Mouse (Mus musculus) forebrain, embryonic 15.5 days (tissue): ENCODE data around the gene Tpo. TPM values are rescaled to one million over a fixed set of nuclear protein-coding genes. Genes with fewer than 3 reads are reported as not detected.

Experiments used
- ATAC-seq: fragments of 200-750 bp; cut with Nextera tagmentation; replicated peaks from 2 replicates; pipeline ENCODE4 v1.8.0; 2017; ENCODE audit warnings: mild to moderate bottlenecking, moderate TSS enrichment, moderate library complexity
- H3K27ac ChIP-seq: fragments of 300-500 bp; sonication (generic); replicated peaks from 2 replicates; pipeline ENCODE4 v1.5.1; 2015; ENCODE audit warnings: mild to moderate bottlenecking, inconsistent platforms
- H3K27me3 ChIP-seq: fragments of 300-500 bp; sonication (generic); 2 replicates; pipeline ENCODE4 v1.6.1; 2015; ENCODE audit warnings: inconsistent platforms
- H3K36me3 ChIP-seq: fragments of 300-500 bp; sonication (generic); 2 replicates; pipeline ENCODE4 v1.6.1; 2015; ENCODE audit warnings: mild to moderate bottlenecking, inconsistent platforms
- H3K4me1 ChIP-seq: fragments of 300-500 bp; sonication (generic); 2 replicates; pipeline ENCODE4 v1.6.1; 2015; ENCODE audit warnings: inconsistent platforms
- H3K4me2 ChIP-seq: fragments of 300-500 bp; sonication (generic); replicated peaks from 2 replicates; pipeline ENCODE4 v1.6.1; 2015; ENCODE audit warnings: mild to moderate bottlenecking, inconsistent platforms
- H3K4me3 ChIP-seq: fragments of 300-500 bp; sonication (generic); 2 replicates; pipeline ENCODE4 v1.5.1; 2015; ENCODE audit warnings: mild to moderate bottlenecking, inconsistent platforms
- H3K9ac ChIP-seq: fragments of 300-500 bp; sonication (generic); replicated peaks from 2 replicates; pipeline ENCODE4 v1.6.1; 2015; ENCODE audit warnings: mild to moderate bottlenecking, inconsistent platforms
- H3K9me3 ChIP-seq: fragments of 300-500 bp; sonication (generic); 2 replicates; pipeline ENCODE4 v1.6.1; 2016; ENCODE audit warnings: inconsistent platforms
- WGBS: fragments of 180-500 bp; shearing (Covaris S2); methylation state at CpG from one replicate; pipeline ENCODE4 v1.1.7; 2015; ENCODE audit warnings: mixed read lengths; 5-methylcytosine and 5-hydroxymethylcytosine counted together
- polyA plus RNA-seq: library from polyadenylated mRNA; unstranded; fragments of >200 nt; fragmentation: Nextera tagmentation; extraction: Ambion mirVana; gene quantifications from 2 replicates; pipeline ENCODE4 v1.2.1, GENCODE M21; 2015

Gene Tpo
- 0.09 and 0.14 TPM in 2 replicates for polyA plus RNA-seq

- no peak within 1 kb of the TSS for H3K4me3 ChIP-seq
- H3K4me1 ChIP-seq, result peaks cover 10% of the 10 kb centered on the region
- no peak for ATAC-seq
- H3K27me3 ChIP-seq, result no peaks in the 10 kb centered on the region
- H3K4me2 ChIP-seq, result no peak within 1 kb of the TSS
- H3K9me3 ChIP-seq, result no peaks in the 10 kb centered on the region
- no peaks in the 10 kb centered on the region for H3K36me3 ChIP-seq
- H3K27ac ChIP-seq, result no peak within 1 kb of the TSS
- WGBS, result 90% methylated on average over 4 of the region's 4 CpGs
- H3K9ac ChIP-seq, result no peak within 1 kb of the TSS
Measured at GRCm38 (mm10) chr12:30132524-30132923, at the start of gene Tpo. Gene Tpo (minus strand): TSS chr12:30132624.

- Histone ChIP-seq H3K4me1 (no peaks in the 10 kb centered on the region), H3K9ac (no peak overlapping the region), H3K36me3 (no peaks in the 10 kb centered on the region), H3K27ac (no peak overlapping the region), H3K4me2 (no peak overlapping the region), H3K27me3 (no peaks in the 10 kb centered on the region), H3K9me3 (no peaks in the 10 kb centered on the region), H3K4me3 (no peak overlapping the region)
- WGBS, result 79% methylated on average over 3 of the region's 3 CpGs
- no peak for ATAC-seq
Measured at GRCm38 (mm10) chr12:30181721-30182120, 49.3 kb upstream of the Tpo start.

DNA sequence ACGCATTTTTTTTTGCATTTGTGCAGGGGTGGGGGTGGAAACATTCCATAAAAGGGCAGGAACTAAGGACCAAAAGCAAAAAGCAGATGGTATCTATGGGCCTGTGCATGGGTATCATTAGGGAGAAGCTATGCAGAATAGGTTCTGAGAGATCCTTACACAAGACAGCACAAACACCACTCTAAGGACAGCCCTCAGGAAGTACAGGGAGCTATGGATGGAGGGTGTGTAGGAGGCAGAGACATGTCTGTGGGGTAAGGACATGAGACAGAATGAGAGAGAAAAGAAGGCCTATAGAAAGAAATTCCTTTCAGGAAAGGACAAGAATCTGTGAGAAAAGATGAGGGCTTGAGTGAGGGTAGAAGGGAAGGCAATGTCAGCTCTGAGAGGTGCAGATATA, 47.2 kb upstream of the Tpo start:
- no peak for ATAC-seq
- Histone ChIP-seq H3K9me3 (no peaks in the 10 kb centered on the region), H3K27me3 (no peaks in the 10 kb centered on the region), H3K36me3 (no peaks in the 10 kb centered on the region), H3K4me2 (no peak overlapping the region), H3K27ac (no peak overlapping the region), H3K4me3 (no peak overlapping the region), H3K4me1 (no peaks in the 10 kb centered on the region), H3K9ac (no peak overlapping the region)
- WGBS, result 90% methylated on average over 1 of the region's 1 CpGs

DNA sequence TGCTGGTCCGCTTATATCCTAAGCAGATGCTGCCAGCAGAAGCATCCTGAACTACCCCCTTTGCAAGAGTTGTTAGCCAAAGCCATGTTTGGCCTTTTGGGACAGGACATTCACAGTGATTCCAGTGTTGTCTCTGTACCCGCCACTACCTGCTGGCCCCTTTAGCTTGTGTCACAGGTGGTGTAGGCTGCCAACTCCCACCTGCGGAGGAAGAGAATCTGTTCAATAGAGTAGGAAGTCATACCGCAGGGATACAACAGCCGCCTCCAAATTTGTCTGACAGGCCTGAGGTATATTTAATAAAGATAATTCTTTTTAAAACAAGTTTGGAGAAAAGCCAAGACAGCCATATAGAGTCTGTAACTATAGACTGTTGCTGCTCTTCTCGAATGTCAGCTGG, 45.5 kb upstream of the Tpo start:
- Histone ChIP-seq H3K4me1 (no peaks in the 10 kb centered on the region), H3K27me3 (no peaks in the 10 kb centered on the region), H3K27ac (no peak overlapping the region), H3K9ac (no peak overlapping the region), H3K4me2 (no peak overlapping the region), H3K36me3 (no peaks in the 10 kb centered on the region), H3K9me3 (no peaks in the 10 kb centered on the region), H3K4me3 (no peak overlapping the region)
- 91% methylated on average over 6 of the region's 6 CpGs for WGBS
- no peak for ATAC-seq

GRCm38 (mm10) chr12:30177529-30177928, 45.1 kb upstream of the Tpo start:
- WGBS, result 81% methylated on average over 2 of the region's 2 CpGs
- Histone ChIP-seq H3K9me3 (no peaks in the 10 kb centered on the region), H3K4me3 (no peak overlapping the region), H3K27me3 (no peaks in the 10 kb centered on the region), H3K4me1 (no peaks in the 10 kb centered on the region), H3K4me2 (no peak overlapping the region), H3K36me3 (no peaks in the 10 kb centered on the region), H3K9ac (no peak overlapping the region), H3K27ac (no peak overlapping the region)
- ATAC-seq, result no peak

DNA sequence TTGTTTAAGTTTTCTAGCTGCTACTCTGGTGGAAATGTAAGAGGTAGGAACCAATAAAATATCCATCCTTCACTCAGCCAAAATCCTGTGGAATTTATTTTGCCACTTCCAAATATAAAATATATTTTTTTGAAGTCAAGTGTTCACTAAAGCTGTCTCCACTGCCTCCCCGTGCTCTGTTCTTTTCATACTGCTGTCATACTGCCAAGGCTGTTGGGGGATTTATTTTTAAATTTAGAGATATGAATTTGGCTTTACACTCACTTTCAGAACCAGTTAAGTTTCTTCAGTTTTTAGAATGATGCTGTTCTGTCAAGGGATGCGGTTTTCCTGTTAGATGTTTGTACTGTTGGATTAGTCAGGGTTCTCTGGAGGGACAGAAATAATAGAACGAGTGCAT, 36.1 kb upstream of the Tpo start:
- H3K27me3 ChIP-seq, result no peaks in the 10 kb centered on the region
- H3K4me1 ChIP-seq, result no peaks in the 10 kb centered on the region
- no peaks in the 10 kb centered on the region for H3K9me3 ChIP-seq
- 77% methylated on average over 3 of the region's 3 CpGs for WGBS
- H3K9ac ChIP-seq, result no peak overlapping the region
- H3K27ac ChIP-seq, result no peak overlapping the region
- H3K4me2 ChIP-seq, result no peak overlapping the region
- no peaks in the 10 kb centered on the region for H3K36me3 ChIP-seq
- no peak for ATAC-seq
- H3K4me3 ChIP-seq, result no peak overlapping the region

- no peak overlapping the region for H3K9ac ChIP-seq
- no peak overlapping the region for H3K4me3 ChIP-seq
- 86% methylated on average over 5 of the region's 5 CpGs for WGBS
- H3K27ac ChIP-seq, result no peak overlapping the region
- H3K9me3 ChIP-seq, result no peaks in the 10 kb centered on the region
- H3K4me2 ChIP-seq, result no peak overlapping the region
- no peaks in the 10 kb centered on the region for H3K4me1 ChIP-seq
- H3K36me3 ChIP-seq, result no peaks in the 10 kb centered on the region
- no peak for ATAC-seq
- H3K27me3 ChIP-seq, result no peaks in the 10 kb centered on the region
Measured at GRCm38 (mm10) chr12:30164538-30164937, 32.1 kb upstream of the Tpo start.

DNA sequence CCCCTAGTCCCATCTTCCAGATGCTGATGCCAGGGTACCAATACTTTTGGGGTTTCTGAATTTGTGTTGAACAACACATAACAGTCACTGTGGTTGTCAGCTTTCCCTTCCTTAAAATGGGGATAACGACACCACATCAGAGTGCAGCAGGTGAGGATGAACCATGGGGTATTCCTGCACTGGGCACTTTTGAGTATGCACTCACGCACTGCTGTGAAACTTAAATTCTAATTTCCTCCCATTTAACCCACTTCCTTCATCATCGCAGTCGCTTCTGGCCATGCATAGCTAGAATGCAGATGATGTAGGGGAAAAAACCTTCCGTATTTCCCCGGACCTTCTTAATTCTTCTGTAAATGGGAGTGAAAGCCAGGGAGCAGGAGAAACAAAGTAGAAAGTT, 31.6 kb upstream of the Tpo start:
- H3K36me3 ChIP-seq, result no peaks in the 10 kb centered on the region
- no peak for ATAC-seq
- no peak overlapping the region for H3K27ac ChIP-seq
- H3K27me3 ChIP-seq, result no peaks in the 10 kb centered on the region
- H3K4me1 ChIP-seq, result no peaks in the 10 kb centered on the region
- no peak overlapping the region for H3K9ac ChIP-seq
- H3K4me3 ChIP-seq, result no peak overlapping the region
- H3K4me2 ChIP-seq, result no peak overlapping the region
- 95% methylated on average over 6 of the region's 6 CpGs for WGBS
- no peaks in the 10 kb centered on the region for H3K9me3 ChIP-seq

GRCm38 (mm10) chr12:30161731-30162406, 29.4 kb upstream of the Tpo start:
- H3K27me3 ChIP-seq, result no peaks in the 10 kb centered on the region
- H3K4me1 ChIP-seq, result no peaks in the 10 kb centered on the region
- H3K9me3 ChIP-seq, result no peaks in the 10 kb centered on the region
- 83% methylated on average over 5 of the region's 5 CpGs for WGBS
- H3K4me3 ChIP-seq, result no peak overlapping the region
- no peak overlapping the region for H3K4me2 ChIP-seq
- no peak overlapping the region for H3K27ac ChIP-seq
- no peak overlapping the region for H3K9ac ChIP-seq
- no peaks in the 10 kb centered on the region for H3K36me3 ChIP-seq
- ATAC-seq, result no peak

DNA sequence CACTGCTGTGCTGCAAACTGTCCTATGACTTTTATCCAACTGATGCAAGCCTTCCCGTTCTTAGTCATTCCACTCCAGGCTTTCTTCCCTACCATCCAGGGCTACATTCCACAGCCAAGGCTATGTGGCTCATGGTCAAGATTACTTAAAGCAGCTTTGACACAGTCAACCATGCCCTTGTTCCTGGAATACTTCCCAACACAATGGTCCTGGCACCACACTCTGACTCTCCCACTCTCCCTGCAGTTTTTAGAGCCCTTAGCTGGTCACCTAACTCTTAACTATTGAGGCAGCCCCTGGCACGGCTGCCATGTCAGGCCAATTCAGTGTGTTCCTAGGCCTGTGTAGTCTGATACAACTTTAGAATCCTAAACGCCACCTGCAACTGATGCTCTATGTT, 28.1 kb upstream of the Tpo start:
- 86% methylated on average over 3 of the region's 3 CpGs for WGBS
- no peaks in the 10 kb centered on the region for H3K9me3 ChIP-seq
- no peak for ATAC-seq

GRCm38 (mm10) chr12:30159788-30160187, 27.4 kb upstream of the Tpo start:
- 91% methylated on average over 8 of the region's 8 CpGs for WGBS
- Histone ChIP-seq H3K36me3 (no peaks in the 10 kb centered on the region), H3K4me1 (no peaks in the 10 kb centered on the region), H3K27ac (no peak overlapping the region), H3K9me3 (no peaks in the 10 kb centered on the region), H3K27me3 (no peaks in the 10 kb centered on the region), H3K4me3 (no peak overlapping the region), H3K4me2 (no peak overlapping the region), H3K9ac (no peak overlapping the region)
- ATAC-seq, result no peak

More for the DNA sequence above, 28.1 kb upstream of the Tpo start:
- no peak overlapping the region for H3K4me3 ChIP-seq
- no peak overlapping the region for H3K9ac ChIP-seq
- no peak overlapping the region for H3K27ac ChIP-seq
- no peaks in the 10 kb centered on the region for H3K36me3 ChIP-seq
- H3K4me1 ChIP-seq, result no peaks in the 10 kb centered on the region
- H3K4me2 ChIP-seq, result no peak overlapping the region
- H3K27me3 ChIP-seq, result no peaks in the 10 kb centered on the region

- no peak overlapping the region for H3K4me3 ChIP-seq
- no peak overlapping the region for H3K9ac ChIP-seq
- no peaks in the 10 kb centered on the region for H3K27me3 ChIP-seq
- ATAC-seq, result peak; percentile 71; the same call in 1 of the 2 replicates
- no peak overlapping the region for H3K27ac ChIP-seq
- H3K9me3 ChIP-seq, result no peaks in the 10 kb centered on the region
- H3K4me2 ChIP-seq, result no peak overlapping the region
- H3K36me3 ChIP-seq, result no peaks in the 10 kb centered on the region
- peaks cover 6% of the 10 kb centered on the region for H3K4me1 ChIP-seq
- WGBS, result 47% methylated on average over 7 of the region's 7 CpGs
Measured at GRCm38 (mm10) chr12:30154079-30154673, 21.8 kb upstream of the Tpo start.

- 63% methylated on average over 3 of the region's 3 CpGs for WGBS
- Histone ChIP-seq H3K4me3 (no peak overlapping the region), H3K4me1 (no peaks in the 10 kb centered on the region)
Measured at GRCm38 (mm10) chr12:30142085-30142484, 9.7 kb upstream of the Tpo start.

More at GRCm38 (mm10) chr12:30142085-30142484, 9.7 kb upstream of the Tpo start:
- H3K9ac ChIP-seq, result no peak overlapping the region
- no peaks in the 10 kb centered on the region for H3K27me3 ChIP-seq
- no peak overlapping the region for H3K27ac ChIP-seq
- no peak overlapping the region for H3K4me2 ChIP-seq
- H3K9me3 ChIP-seq, result no peaks in the 10 kb centered on the region
- no peaks in the 10 kb centered on the region for H3K36me3 ChIP-seq
- ATAC-seq, result no peak
